Mouse (Mus musculus): ENCODE data around the gene Cep170.

- no peak for TF ChIP-seq CTCF (IDR thresholded peaks at IDR 0.05; ENCODE audit: insufficient read depth, low read depth, low read length)
- TF ChIP-seq POLR2A (IDR thresholded peaks at IDR 0.05; ENCODE audit: insufficient read depth, low read depth, low read length) = no peak
Measured at GRCm38 (mm10) chr1:176723858-176724713, 89.8 kb downstream of the Cep170 start.

Measured in olfactory bulb, adult 2 months (tissue).